Mouse (Mus musculus): ENCODE data around the gene Pla2g3. TPM values are rescaled to one million over a fixed set of nuclear protein-coding genes. Genes with fewer than 3 reads are reported as not detected.

The Pla2g3 gene
- polyA plus RNA-seq (2017; shearing (Covaris generic)) = under 1 TPM in 1 of 2 experiments, not detected in 1; 0.06 TPM

DNA sequence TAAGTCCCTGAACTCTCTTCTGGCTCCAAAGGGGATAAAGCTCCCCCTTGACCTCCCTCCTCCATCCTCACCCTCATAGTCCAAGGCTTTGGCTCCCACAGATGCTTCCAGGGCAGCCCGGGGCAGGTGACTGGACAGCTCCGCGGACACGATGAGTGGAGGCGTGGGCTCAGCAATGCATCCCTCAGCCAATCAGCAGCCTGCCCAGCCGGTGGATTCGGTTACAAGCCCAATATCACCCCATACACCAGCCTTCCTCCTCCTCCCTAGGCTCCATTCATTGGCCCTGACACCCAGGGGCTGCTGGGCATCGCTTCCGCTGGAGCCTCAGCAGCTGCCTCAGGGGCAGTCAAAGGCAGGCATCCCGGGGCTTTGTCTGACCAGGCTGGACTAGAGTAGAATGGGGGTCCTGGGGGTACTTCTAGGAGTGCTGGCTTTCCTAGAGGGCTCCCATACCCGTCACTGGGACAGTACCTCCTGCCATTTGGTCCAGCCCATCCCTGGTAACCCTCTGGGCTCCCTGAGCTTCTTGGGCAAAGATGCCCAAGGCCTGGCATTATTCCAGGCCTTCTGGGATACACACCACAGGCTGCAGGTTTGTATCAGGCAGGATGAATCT, at the start of gene Pla2g3:
TSS of gene Pla2g3 (plus strand) at position 333 of the 619 bp plus-strand sequence.

DNA sequence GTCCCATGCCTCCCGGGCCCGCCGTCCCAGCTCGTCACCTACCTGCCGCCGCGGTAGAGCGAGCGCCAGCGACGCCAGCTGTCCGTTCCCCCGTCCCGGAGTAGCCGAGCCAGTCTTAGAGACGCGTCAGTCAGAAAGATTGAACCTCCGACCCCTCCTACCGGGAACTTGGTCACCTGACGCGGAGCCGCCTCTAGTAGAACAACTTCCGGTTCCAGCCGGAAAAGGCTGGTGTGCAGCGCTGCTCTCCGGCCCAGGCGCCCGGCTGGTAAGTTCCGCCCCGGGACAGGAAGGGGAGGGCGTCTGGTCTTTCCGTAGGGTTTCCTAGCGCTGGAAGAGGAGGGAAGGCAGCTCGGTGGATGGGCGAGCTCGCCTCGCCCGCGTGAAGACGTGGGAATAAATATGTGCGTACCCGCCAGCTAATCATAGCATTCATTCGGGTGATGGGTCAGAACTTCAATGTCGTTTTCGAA, 35.9 kb upstream of the Pla2g3 start, which contains the start of gene Rnf185:
TSS of gene Rnf185 (minus strand) at position 197 of the 473 bp plus-strand sequence.

DNA sequence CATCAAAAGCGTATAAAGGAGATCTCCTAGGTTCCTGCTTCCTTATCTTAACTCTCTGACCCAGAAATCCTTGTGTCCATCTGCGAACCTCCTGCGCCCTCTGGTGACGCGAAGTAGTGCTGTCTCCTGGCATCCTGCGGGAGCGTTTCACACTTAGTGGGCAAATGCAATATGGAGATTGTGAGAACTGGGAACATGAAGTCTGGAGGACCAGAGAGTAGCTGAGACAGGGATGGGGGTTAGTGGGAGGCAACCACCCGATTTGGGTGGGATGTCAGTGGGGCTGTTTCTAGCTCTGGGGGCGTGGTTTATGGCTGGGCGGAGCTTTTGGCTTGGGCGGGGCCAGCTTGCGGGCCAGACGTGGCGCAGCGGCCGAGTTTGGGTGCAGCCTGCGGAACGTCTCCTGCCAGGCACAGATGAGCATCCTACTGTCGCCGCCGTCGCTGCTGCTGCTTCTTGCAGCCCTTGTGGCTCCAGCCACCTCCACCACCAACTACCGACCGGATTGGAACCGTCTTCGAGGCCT, 26.5 kb downstream of the Pla2g3 start, which contains the start of gene Selenom:
TSS of gene Selenom (plus strand) at position 156 of the 526 bp plus-strand sequence.

DNA sequence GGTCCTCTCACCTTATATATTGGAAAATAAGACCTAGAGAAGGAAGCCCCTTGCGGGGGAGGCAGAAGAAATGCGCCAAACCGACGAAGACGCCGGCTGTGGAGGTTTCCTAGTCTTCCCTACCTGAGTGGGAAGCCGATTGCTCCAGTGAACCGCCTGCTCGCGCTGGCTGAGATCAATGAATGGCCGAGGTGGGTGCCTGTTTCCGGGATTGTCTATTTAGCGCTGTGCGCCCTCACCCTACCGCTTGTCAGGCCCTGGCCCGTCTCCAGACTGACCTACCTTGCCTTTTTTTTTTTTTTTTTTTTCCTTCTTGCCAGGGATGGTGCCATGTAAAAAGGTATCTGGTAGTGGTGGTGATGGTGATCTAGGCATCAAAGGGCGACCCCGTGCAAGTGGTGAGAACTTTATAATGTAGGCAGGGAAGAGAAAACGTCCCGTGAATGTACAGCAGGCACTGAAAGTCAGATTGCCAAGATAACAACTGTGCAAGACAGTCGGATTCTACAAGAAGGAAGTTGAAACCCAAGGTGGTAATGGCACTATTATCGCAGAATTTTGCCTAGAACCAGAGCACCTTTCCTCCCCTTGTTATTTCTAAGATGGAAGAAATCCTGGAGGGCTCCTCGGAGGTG, 52.5 kb downstream of the Pla2g3 start, which contains the start of gene Smtn:
TSS of gene Smtn (minus strand) at position 162 of the 635 bp plus-strand sequence.

Other genes starting within 250 kb of the Pla2g3 start
- gene Drg1, start 221.9 kb upstream of the Pla2g3 start, polyA plus RNA-seq (2017; shearing (Covaris generic)) = 100 to 1,000 TPM; 156 to 187 TPM
- gene Patz1, start 199.4 kb upstream of the Pla2g3 start, polyA plus RNA-seq (2017; shearing (Covaris generic)) = 10 to 100 TPM; 31.7 to 53.0 TPM
- 100 to 1,000 TPM in 1 of 2 experiments, 10 to 100 TPM in 1; 65.7 to 246 TPM for gene Pik3ip1, start 157.9 kb upstream of the Pla2g3 start, polyA plus RNA-seq (2017; shearing (Covaris generic))
- gene Limk2, start 79.1 kb upstream of the Pla2g3 start, polyA plus RNA-seq (2017; shearing (Covaris generic)) = 10 to 100 TPM; 86.8 to 87.2 TPM
- 10 to 100 TPM; 21.1 to 21.4 TPM for gene Rnf185, start 35.9 kb upstream of the Pla2g3 start, polyA plus RNA-seq (2017; shearing (Covaris generic))
- under 1 TPM in 1 of 2 experiments, not detected in 1; 0.12 TPM for gene Inpp5j, start 16.5 kb downstream of the Pla2g3 start, polyA plus RNA-seq (2017; shearing (Covaris generic))
- 1 to 10 TPM; 3.5 to 5.8 TPM for gene Selenom, start 26.4 kb downstream of the Pla2g3 start, polyA plus RNA-seq (2017; shearing (Covaris generic))
- gene Smtn, start 52.3 kb downstream of the Pla2g3 start, polyA plus RNA-seq (2017; shearing (Covaris generic)) = 1 to 10 TPM; 4.5 to 4.7 TPM
- 10 to 100 TPM; 18.3 to 19.7 TPM for gene Morc2a, start 160.9 kb downstream of the Pla2g3 start, polyA plus RNA-seq (2017; shearing (Covaris generic))